Mouse (Mus musculus): ENCODE results near the gene Gpr68. TPM values are rescaled to one million over a fixed set of nuclear protein-coding genes. Genes with fewer than 3 reads are reported as not detected.

The Gpr68 gene
- polyA plus RNA-seq (2012): not detected in 2 replicates

DNA sequence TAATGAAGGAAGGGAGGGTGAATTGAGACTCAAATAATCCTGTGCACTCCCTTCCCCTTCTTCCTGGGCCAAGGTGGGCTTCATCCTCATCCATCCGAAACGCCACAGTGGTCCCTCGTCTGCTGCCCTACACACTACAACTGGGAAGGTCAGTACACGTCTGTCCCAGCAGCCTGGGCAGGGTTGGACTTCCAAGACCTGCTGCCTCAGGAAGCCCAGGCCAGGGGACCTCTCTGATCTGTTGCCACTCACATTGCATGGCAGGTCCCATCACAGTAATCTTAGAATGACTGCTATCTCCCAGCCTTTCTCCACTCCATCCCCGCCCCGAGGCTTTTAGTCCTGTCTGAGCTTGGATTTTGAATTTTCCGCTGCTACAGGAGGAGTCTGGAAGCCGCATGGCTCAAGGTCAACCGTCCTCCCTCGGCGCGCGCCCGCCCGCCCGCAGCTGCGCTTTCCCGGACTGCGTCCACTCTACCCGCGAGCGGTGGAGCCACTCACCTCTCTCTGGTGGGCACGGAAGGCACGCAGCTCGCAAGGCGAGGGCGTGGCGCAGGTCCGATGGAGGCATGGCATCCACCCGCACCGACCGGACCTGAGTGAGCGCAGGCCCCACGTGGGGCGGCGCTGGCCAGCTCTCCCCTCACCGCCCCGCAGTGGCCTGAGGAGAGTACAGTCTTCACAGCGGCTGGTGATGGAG is at the start of gene Gpr68:
Gene Gpr68 (minus strand): TSS at position 601 of the 700 bp plus-strand sequence.
- TF ChIP-seq GATA1 (IDR thresholded peaks at IDR 0.05; ENCODE audit: low read length): no peak

GRCm38 (mm10) chr12:100957257-100957656 is 49.3 kb upstream of the Gpr68 start:
- no peak for TF ChIP-seq GATA1 (IDR thresholded peaks at IDR 0.05; ENCODE audit: low read length)

DNA sequence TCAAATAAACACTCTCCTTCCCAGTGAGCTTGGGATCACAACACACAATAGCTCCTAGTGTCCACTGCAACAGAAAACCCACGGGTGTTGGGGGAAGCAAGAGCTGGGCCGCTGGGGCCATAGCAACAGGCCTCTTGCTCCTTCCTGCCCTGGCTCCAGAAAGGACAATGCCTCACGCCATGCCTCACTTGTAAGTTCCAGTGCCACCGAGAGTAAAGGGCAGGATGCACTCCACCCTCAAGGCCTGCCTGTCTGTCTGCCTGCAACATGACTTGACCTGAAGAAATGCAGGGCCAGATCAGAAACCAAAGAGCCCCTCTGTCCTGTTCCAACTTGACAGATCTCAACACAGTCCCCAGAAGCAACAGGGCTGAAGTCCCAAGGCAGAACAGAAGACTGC is 48.8 kb upstream of the Gpr68 start:
- no peak for TF ChIP-seq GATA1 (IDR thresholded peaks at IDR 0.05; ENCODE audit: low read length)

DNA sequence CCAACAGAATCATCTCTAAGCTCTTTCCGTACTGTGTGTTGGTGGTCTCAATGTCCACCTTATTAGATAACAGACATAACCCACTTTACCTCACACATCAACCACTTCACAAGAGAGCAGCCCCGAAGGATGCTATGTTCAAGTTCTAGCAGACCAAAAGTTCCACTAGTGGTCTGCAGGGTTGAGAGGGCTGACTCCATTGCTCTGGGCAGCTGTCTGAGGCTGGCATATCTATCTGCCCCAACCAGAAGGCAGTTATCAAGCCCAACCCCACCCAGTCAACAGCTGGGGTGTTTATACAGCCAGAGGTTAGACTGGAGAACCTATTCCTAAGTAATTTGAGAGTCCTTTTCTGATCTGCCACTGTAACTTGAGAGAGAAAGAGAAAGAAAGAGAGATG is 48.0 kb upstream of the Gpr68 start:
- peak; percentile 41 for TF ChIP-seq GATA1 (IDR thresholded peaks at IDR 0.05; ENCODE audit: low read length)

DNA sequence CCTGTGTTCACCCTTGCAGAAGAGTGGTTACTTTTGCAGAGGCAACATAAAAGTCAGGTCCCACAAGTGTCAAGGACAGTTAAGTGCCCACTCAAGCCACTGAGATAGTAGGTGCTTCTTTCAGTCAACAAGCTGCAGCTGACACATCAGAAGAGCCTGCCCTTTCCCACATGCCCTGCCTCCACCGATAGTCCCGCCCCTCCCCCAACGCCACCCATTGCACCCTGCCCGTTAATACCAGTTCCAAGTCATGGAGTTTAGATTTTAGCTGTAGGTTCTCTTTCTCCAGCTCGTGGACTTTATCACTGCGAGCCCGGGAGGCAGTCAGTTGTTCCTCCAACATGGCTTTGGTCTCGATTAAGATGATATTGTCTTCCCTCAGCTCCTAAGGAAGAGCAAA is 45.9 kb upstream of the Gpr68 start:
- no peak for TF ChIP-seq GATA1 (IDR thresholded peaks at IDR 0.05; ENCODE audit: low read length)

DNA sequence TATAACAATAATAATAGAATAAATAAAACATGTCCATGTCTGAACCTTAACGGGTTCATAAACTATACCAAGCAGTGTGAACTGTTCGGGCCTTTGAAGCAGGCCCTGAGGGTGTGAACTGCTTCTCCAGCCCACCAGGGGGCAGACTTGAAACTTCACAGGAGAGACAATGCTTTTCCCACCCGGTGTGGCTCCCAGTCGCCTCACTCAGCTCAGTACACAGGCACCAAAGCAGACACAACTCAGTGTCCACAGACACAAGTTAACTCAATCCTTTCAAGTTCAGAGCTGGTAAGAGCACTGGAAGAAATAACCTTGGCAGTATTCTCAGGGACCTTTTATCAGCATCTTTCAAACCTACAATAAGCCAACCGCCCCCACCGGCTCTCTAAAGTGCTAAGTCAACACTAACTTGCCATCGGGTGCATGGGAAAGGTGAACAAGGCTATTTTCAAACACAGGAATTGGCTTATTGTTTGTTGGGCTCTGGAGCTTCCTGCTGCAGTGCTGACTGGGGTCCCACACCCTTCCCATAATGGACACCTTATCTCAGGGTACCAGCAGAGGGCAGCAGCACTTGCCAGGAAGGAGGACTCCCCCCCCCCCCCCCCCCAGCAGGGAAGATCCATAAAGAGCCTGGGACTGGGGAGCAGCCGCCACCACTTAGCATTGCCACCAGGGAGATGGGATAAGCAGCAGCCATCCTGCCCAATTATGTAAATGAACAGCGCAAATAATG is 44.4 kb upstream of the Gpr68 start:
- no peak for TF ChIP-seq GATA1 (IDR thresholded peaks at IDR 0.05; ENCODE audit: low read length)

- no peak for TF ChIP-seq GATA1 (IDR thresholded peaks at IDR 0.05; ENCODE audit: low read length)
Measured at GRCm38 (mm10) chr12:100949146-100949545, 41.1 kb upstream of the Gpr68 start.

DNA sequence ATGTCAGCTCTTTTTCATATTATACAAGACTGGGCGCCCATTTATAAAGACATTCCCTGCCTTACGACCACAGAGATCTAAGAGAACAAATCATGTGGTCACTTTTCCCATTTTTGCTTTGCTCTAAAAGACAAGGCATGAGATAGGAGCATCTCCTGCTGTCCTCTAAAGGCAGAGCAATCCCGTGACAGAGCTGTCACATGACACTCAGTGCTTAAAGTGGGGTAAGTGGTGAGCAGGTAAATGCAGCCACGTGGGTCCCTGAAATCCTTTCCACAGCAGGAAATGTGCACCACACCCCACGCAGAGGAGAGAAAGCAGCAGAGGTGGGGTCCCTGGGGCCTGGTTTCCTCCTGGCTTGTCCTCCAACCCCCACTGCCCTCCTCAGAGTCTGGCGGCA is 40.0 kb upstream of the Gpr68 start:
- no peak for TF ChIP-seq GATA1 (IDR thresholded peaks at IDR 0.05; ENCODE audit: low read length)

- TF ChIP-seq GATA1 (IDR thresholded peaks at IDR 0.05; ENCODE audit: low read length): no peak
Measured at GRCm38 (mm10) chr12:100945948-100946347, 38.0 kb upstream of the Gpr68 start.

- no peak for TF ChIP-seq GATA1 (IDR thresholded peaks at IDR 0.05; ENCODE audit: low read length)
Measured at GRCm38 (mm10) chr12:100945501-100945900, 37.5 kb upstream of the Gpr68 start.

- no peak for TF ChIP-seq GATA1 (IDR thresholded peaks at IDR 0.05; ENCODE audit: low read length)
Measured at GRCm38 (mm10) chr12:100944921-100945336, 36.9 kb upstream of the Gpr68 start.

- TF ChIP-seq GATA1 (IDR thresholded peaks at IDR 0.05; ENCODE audit: low read length): no peak
Measured at GRCm38 (mm10) chr12:100943146-100943545, 35.1 kb upstream of the Gpr68 start.

DNA sequence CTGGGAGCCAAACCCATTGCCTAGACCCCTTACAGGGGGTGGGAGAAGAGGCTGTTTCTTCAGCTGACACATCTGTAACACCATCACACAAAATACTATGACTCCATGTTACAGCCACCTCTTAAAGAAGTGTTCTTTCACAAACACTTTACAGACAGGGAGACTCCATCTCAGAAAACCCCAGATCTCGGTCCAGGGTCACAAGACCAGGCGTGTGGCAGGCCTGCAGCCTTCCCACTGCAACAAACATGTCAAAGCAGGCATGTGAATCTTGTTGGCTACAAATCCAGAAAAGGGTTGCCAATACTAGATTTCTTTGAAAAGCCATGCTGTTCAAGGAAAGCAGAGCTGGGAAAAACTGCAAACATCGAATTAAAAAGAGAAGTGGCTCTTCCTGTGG is 33.4 kb upstream of the Gpr68 start:
- no peak for TF ChIP-seq GATA1 (IDR thresholded peaks at IDR 0.05; ENCODE audit: low read length)

DNA sequence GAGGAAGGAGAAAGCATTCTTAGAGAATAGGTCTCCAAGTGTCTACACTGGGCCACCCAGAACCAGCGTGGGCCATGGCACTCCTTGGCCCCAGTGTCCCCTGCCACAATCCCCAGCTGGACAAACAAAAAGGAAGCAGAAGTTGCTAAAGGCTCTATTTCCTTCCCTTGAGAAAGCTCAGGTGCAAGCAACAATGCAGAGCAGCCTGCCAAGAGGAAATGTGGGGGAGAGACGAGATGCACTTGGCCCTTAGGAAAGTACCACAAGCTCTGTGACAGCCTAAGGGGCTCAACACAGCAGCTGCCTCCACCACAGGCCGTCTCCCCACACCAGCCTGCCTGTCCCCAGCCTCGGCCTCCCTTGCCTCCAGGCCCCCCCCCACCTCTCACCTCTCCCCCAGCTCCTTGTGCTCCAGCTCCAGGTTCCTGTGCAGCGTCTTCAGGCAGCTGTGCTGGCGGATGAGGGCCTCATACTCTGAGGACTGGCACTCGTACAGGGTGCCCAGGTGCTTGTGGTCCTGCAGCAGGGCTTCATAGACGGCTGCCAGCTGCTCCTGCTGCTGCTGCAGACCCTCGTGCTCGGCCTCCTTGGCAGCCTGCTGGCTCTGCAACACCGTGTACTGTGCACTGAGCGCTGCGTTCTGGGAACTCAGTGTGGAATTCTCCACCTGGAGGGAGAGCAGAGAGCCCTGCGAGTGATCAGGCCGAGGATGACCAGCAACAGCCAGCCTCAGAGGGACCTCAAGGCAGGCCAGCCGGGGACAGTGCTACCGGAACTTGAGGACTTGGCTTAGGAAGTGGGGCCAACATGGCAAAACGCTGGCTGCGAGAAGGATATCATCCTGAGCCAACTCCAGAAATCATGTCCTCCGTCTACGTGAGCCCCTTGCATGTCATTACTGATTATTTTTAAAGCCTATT is 29.7 kb upstream of the Gpr68 start:
- TF ChIP-seq GATA1 (IDR thresholded peaks at IDR 0.05; ENCODE audit: low read length): no peak

DNA sequence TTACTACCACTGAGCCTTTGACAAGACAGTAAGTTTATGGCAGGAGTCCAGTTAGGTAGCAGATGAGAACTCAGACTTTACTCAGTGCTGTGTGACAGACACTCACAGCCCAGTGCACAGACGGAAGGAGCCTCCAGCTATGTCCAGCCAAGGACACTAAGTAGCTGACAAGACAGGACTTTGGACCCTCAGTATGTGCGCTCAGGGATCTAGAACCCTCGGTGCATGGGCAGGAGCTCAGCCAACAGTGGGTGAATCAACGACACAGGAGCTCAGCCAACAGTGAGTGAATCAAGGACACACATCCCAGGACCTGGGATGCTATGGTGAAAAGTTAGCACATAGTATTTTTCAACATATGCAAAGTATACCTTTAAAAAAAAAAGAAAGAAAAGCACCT is 28.7 kb upstream of the Gpr68 start:
- TF ChIP-seq GATA1 (IDR thresholded peaks at IDR 0.05; ENCODE audit: low read length): no peak

DNA sequence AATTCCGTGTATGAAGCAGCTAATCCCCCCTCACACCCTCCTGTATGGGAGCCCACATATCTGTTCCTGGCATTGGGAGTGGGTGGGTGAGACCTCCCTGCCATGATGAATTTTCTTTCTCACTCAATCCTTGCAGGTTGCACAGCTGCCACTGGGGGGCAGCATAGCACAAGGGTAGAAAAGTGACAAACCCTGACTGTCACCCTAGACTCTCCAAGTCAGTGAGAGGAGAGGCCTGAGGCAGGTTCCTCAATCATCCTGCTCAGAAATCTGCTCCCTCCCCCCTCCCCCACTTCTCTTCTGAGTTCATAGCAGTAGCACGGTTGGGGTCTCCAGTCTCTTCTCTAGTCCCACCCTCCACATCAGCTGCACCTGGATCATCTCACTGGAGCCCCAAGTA is 28.1 kb upstream of the Gpr68 start:
- TF ChIP-seq GATA1 (IDR thresholded peaks at IDR 0.05; ENCODE audit: low read length): no peak

All from G1E-ER4 (cell line).